In the genomic region with DNA sequence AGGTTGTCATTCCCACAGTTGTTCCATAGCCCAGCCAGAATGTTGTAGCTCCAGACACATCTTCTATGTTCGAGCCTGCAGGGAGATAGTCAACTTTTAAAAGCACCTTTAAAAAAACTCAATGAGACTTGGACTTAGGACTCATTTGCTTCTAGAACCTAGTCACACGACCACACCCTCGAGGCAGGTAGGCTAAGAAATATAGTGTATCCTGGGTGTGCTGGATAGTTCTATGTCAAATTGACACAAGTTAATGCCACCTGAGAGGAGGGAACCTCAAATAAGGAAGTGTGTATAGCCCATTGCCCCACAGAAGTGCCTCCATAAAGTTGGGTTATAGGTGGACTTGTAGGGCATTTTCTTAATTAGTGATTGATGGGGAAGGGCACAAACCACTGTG, we compare ENCODE assay signal across 22 mouse cellular contexts.
"Had no signal": no experiment of that assay in that cellular context is flagged by ENCODE, and none has a peak within 500 bp of the region (broad histone marks: within the 10 kb centered on the region; RNA-seq: fewer than 3 reads in every experiment).

No protein-coding gene starts in this region.

- DNase-seq: kidney, adult 18-20 months; kidney, adult 9 months; kidney, postnatal 14 days; kidney, postnatal 4 days; layer of hippocampus, adult 9-11 months; lung, embryonic 14.5 days; lung, postnatal 14 days; midbrain, embryonic 14.5 days; spleen, adult 18-20 months; thymus, adult 18-20 months; thymus, postnatal 36 days had no signal

- H3K27me3 ChIP-seq: limb, embryonic 12.5 days; limb, embryonic 15.5 days; liver, embryonic 15.5 days; stomach, embryonic 15.5 days had no signal

- H3K9me3 ChIP-seq: limb, embryonic 12.5 days; limb, embryonic 15.5 days; liver, embryonic 15.5 days; megakaryocyte, embryonic 14.5 days; midbrain, embryonic 10.5 days; stomach, embryonic 15.5 days had no signal

- H3K36me3 ChIP-seq: limb, embryonic 12.5 days; limb, embryonic 15.5 days; liver, embryonic 15.5 days; midbrain, embryonic 10.5 days; stomach, embryonic 15.5 days had no signal

- H3K4me1 ChIP-seq: limb, embryonic 12.5 days; limb, embryonic 15.5 days; midbrain, embryonic 10.5 days; stomach, embryonic 15.5 days had no signal

- H3K4me3 ChIP-seq: layer of hippocampus, adult 2 months; limb, embryonic 12.5 days; limb, embryonic 15.5 days; liver, embryonic 15.5 days; megakaryocyte, embryonic 14.5 days; midbrain, embryonic 10.5 days; stomach, embryonic 15.5 days had no signal

- ATAC-seq: hindbrain, postnatal 0 days; inflammation-experienced regulatory T-cells, adult 6 months had no signal

- H3K4me2 ChIP-seq: limb, embryonic 12.5 days; limb, embryonic 15.5 days; liver, embryonic 11.5 days; liver, embryonic 15.5 days; lung, embryonic 14.5 days; stomach, embryonic 15.5 days had no signal

- H3K27ac ChIP-seq: hindbrain, postnatal 0 days; layer of hippocampus, adult 2 months; limb, embryonic 12.5 days; limb, embryonic 15.5 days; macrophage; midbrain, embryonic 10.5 days; stomach, embryonic 15.5 days had no signal

- H3K9ac ChIP-seq: limb, embryonic 12.5 days; limb, embryonic 15.5 days; liver, embryonic 15.5 days; lung, embryonic 14.5 days; stomach, embryonic 15.5 days had no signal
